Mouse (Mus musculus): ENCODE measurements around the gene Tnip1. TPM values are rescaled to one million over a fixed set of nuclear protein-coding genes. Genes with fewer than 3 reads are reported as not detected.

Tnip1 gene
- polyA plus RNA-seq, 1 experiment, result 3.7 TPM

- Histone ChIP-seq H3K4me1 (ENCODE audit: control insufficient read depth) (peaks cover 49% of the 10 kb centered on the region), H3K4me3 (replicated peaks) (peak overlapping the region; percentile 73), H3K27me3 (ENCODE audit: control insufficient read depth) (no peaks in the 10 kb centered on the region), H3K9me3 (ENCODE audit: control insufficient read depth, low read length) (no peaks in the 10 kb centered on the region), H3K36me3 (ENCODE audit: control insufficient read depth) (no peaks in the 10 kb centered on the region)
- no peak for TF ChIP-seq TAL1 (IDR thresholded peaks at IDR 0.05; ENCODE audit: low read length)
- no peak for TF ChIP-seq GATA1 (IDR thresholded peaks at IDR 0.05; ENCODE audit: low read length)
Measured at GRCm38 (mm10) chr11:54861471-54862420, 101.0 kb downstream of the Tnip1 start.

Other genes with a start within 250 kb of the Tnip1 start
- gene Cdc42se2, start 175.2 kb downstream of the Tnip1 start, polyA plus RNA-seq (2012), result 0.05 and 0.27 TPM in 2 replicates
- gene Lyrm7, start 102.0 kb downstream of the Tnip1 start, polyA plus RNA-seq (2012), result not detected in 2 replicates
- 113 and 143 TPM in 2 replicates for gene Hint1, start 96.5 kb downstream of the Tnip1 start, polyA plus RNA-seq (2012)
- 0.79 and 0.86 TPM in 2 replicates for gene Gpx3, start 60.5 kb downstream of the Tnip1 start, polyA plus RNA-seq (2012)
- gene Anxa6, start 70.5 kb upstream of the Tnip1 start, polyA plus RNA-seq (2012), result 0.23 and 0.47 TPM in 2 replicates
- not detected in 2 replicates for gene Ccdc69, start 115.2 kb upstream of the Tnip1 start, polyA plus RNA-seq (2012)
- gene Gm2a, start 135.2 kb upstream of the Tnip1 start, polyA plus RNA-seq (2012), result 0.05 and 0.12 TPM in 2 replicates
- gene Slc36a3, start 188.8 kb upstream of the Tnip1 start, polyA plus RNA-seq (2012), result not detected in 2 replicates
- 0.03 TPM in 1 of 2 replicates, not detected in the other for gene Slc36a2, start 222.2 kb upstream of the Tnip1 start, polyA plus RNA-seq (2012)
- 0.09 and 0.24 TPM in 2 replicates for gene Slc36a1, start 241.4 kb upstream of the Tnip1 start, polyA plus RNA-seq (2012)